Mouse (Mus musculus) neural tube, embryonic 14.5 days (tissue): ENCODE data around the gene Ndufb7. TPM values are rescaled to one million over a fixed set of nuclear protein-coding genes. Genes with fewer than 3 reads are reported as not detected.

ENCODE experiments used
- ATAC-seq: fragments of 200-750 bp; cut with Nextera tagmentation; 2 replicates; pipeline ENCODE4 v1.8.0; 2017; ENCODE audit warnings: low read depth, mild to moderate bottlenecking, moderate TSS enrichment, moderate library complexity
- H3K27ac ChIP-seq: fragments of 300-500 bp; sonication (generic); 2 replicates; pipeline ENCODE4 v1.5.1; 2014; ENCODE audit warnings: low read depth, mild to moderate bottlenecking, control low read depth, low read length, moderate library complexity, mixed read lengths
- H3K27me3 ChIP-seq: fragments of 300-500 bp; sonication (generic); 2 replicates; pipeline ENCODE4 v1.6.1; 2014; ENCODE audit warnings: low read length; ENCODE audit not compliant: control insufficient read depth, insufficient read depth
- H3K36me3 ChIP-seq: fragments of 300-500 bp; sonication (generic); 2 replicates; pipeline ENCODE4 v1.6.1; 2014; ENCODE audit warnings: low read length, mixed read lengths; ENCODE audit not compliant: control insufficient read depth, insufficient read depth
- H3K4me1 ChIP-seq: fragments of 300-500 bp; sonication (generic); 2 replicates; pipeline ENCODE4 v1.6.1; 2014; ENCODE audit warnings: low read length; ENCODE audit not compliant: control insufficient read depth, insufficient read depth
- H3K4me2 ChIP-seq: fragments of 300-500 bp; sonication (generic); 2 replicates; pipeline ENCODE4 v1.6.1; 2014; ENCODE audit warnings: mild to moderate bottlenecking, low read depth, low read length, control low read depth
- H3K4me3 ChIP-seq: fragments of 300-500 bp; sonication (generic); 2 replicates; pipeline ENCODE4 v1.5.1; 2014; ENCODE audit warnings: low read depth, low read length, control low read depth, mixed read lengths
- H3K9ac ChIP-seq: fragments of 300-500 bp; sonication (generic); replicated peaks from 2 replicates; pipeline ENCODE4 v1.6.1; 2014; ENCODE audit warnings: low read depth, mild to moderate bottlenecking, control low read depth, low read length, mixed read lengths
- H3K9me3 ChIP-seq: fragments of 300-500 bp; sonication (generic); 2 replicates; pipeline ENCODE4 v1.6.1; 2016; ENCODE audit warnings: low read length; ENCODE audit not compliant: control insufficient read depth
- WGBS: fragments of 180-500 bp; shearing (Covaris S2); extraction: QIAGEN DNeasy Blood & Tissue Kit; methylation state at CpG from one replicate; pipeline ENCODE4 v1.1.7; 2014; 5-methylcytosine and 5-hydroxymethylcytosine counted together
- polyA plus RNA-seq: library from polyadenylated mRNA; unstranded; fragments of >200 nt; fragmentation: Nextera tagmentation; extraction: Ambion mirVana; gene quantifications from 2 replicates; pipeline ENCODE4 v1.2.1, GENCODE M21; 2014

The Ndufb7 gene
- polyA plus RNA-seq, 1 experiment from 2014 or later = 348 TPM

DNA sequence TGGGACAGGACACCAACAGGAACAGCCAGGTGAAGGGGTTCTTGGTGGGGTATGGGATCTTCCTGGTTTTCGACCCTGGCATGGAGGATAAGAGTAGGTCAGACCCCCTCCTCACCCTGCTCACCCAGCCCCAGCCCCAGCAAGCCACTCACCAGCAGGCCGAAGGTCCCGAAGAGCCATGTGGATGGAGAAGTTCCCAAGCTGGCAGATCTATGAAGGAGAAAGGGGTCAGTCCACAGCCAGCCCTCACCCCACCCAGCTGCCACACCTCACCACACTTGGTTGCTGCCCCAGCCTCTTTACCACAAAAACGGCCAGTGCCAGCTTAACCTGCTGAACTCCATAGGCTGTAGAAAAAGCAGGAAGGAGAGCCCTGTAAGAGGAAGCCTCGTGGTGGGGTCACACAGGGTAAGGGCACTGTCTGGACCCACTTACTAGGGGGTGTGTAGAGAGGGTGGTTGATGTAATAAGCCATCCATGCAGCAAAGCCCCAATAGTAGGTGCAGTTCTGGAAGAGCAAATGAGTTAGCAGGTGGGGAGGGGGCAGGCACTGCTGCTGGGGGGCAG lies 5.9 kb downstream of the Ndufb7 start:
- Histone ChIP-seq H3K27ac (no peak overlapping the region), H3K4me1 (peaks cover 19% of the 10 kb centered on the region; the same call in 1 of the 2 replicates), H3K36me3 (peaks cover 23% of the 10 kb centered on the region), H3K9me3 (no peaks in the 10 kb centered on the region), H3K4me3 (no peak overlapping the region), H3K9ac (no peak overlapping the region), H3K4me2 (no peak overlapping the region), H3K27me3 (no peaks in the 10 kb centered on the region)
- WGBS = 92% methylated on average over 5 of the region's 5 CpGs
- no peak for ATAC-seq

DNA sequence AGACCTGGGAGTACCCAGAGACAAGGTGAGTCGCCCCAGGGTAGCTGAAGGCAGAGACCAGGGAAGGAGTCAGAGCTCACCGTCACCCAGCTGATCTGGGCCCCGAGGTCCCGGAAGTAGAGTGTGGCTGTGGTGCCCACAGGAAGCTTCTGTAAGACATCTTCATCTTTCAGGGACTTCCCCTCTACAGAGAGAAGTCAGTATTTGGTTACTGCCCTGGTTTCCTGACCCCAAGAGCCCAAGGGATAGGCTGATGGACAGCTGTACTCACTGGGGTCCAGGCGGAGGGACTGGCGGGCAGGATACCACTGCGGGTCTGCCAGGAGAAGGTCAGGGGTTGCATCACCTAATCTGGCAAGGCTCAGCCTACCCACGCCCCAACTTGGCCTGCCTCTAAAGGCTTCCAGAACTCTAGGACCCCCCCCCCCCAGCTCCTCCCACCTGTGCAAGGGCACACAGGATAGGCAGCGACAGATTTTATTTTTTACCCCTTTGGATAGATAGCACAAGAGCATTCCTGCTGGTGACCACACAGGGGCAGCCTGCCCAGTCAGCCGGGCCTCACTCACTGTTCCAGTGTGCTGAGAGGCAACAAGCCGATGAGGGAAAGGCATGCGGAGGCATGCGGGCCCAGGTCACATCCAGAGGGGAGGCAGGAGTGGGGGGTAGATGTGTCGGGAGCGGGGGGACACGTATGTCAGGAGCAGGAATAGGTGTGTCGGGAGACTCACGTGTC lies 6.8 kb downstream of the Ndufb7 start:
- Histone ChIP-seq H3K4me2 (no peak overlapping the region), H3K36me3 (peaks cover 23% of the 10 kb centered on the region), H3K4me1 (peaks cover 9% of the 10 kb centered on the region; the same call in 1 of the 2 replicates), H3K9ac (no peak overlapping the region), H3K27ac (no peak overlapping the region), H3K9me3 (no peaks in the 10 kb centered on the region), H3K4me3 (no peak overlapping the region), H3K27me3 (no peaks in the 10 kb centered on the region)
- no peak for ATAC-seq
- 88% methylated on average over 18 of the region's 18 CpGs for WGBS

DNA sequence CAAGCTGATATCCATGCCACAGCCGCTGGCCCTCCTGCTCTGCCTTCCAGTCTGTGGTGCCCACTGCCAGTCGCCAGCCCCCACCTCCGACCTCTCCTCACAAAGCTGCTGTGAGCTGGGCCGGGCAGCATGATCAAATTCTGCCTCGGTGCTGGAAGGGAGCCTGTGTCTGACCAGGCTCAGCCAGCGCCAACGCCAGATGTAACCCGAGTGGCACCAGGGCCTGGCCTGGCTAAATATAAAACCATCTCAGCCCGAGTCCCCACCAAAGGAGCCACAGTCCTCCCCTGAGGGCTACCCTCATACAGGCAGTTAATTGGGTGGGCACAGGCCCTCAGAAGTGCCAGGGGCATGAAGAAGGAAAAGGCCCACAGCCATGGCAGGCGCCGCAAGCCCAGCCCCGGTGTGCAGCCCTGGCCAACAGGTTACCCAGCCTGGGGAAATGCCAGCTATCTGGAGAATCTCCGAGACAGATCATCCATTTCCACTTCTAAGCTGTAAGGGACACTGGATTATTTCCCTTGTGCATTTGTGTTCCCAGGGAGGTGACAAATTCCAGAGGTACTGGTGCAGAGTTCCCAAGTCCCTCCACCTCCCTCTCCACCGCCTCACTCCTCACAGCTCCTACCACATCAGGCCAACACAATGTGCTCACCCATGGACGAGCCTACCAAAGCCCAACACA lies 8.3 kb downstream of the Ndufb7 start:
- Histone ChIP-seq H3K4me2 (no peak overlapping the region), H3K9me3 (no peaks in the 10 kb centered on the region), H3K27me3 (no peaks in the 10 kb centered on the region), H3K4me3 (no peak overlapping the region), H3K4me1 (peaks cover 9% of the 10 kb centered on the region; the same call in 1 of the 2 replicates), H3K36me3 (peaks cover 23% of the 10 kb centered on the region), H3K9ac (no peak overlapping the region), H3K27ac (no peak overlapping the region)
- 89% methylated on average over 15 of the region's 15 CpGs for WGBS
- ATAC-seq = no peak

DNA sequence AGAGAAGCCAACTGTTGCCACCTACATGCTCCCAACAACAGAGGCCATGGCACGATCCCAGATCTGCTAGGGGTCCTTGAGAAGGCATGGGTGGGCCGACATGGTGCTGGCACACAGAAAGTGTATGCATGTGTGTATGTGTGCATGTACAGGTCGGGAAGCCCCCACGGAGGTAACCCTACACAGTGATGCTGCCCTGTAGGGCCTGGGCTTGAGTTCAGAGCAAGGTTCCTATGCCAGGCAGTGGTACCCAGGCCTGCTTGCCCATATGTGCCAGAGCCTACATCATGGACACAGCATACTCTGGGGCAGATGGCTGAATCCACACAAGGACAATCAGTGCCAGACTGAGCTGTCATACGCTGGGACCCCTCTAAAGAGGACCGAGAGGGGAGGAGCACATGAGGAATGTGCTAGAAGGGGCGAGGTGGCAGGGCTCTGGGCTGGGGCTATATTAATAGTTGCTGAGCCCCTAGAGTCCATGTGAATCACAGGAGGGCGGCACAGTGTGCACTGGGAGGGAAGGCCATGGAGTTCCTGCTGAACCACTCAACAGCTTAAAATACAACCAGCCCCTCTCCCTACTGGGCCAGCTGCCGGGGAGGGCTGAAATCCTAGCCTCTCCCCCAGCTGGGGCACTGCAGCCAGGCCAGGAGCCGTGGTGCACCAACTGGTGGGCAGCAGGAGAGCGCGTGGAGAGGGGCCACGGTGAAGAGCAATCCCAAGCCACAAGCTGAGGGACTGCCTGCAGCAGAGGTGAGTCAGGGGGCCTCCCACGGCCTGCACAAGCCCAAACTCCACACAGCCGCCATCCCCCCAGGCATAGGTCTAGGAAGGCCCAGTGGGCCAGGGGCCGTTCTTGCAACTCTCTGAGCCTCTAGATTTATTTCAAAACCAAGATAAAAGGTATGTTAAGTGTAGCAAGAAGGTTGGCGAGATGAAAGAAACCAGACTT lies 9.4 kb downstream of the Ndufb7 start:
- 80% methylated on average over 17 of the region's 17 CpGs for WGBS
- H3K27ac ChIP-seq = no peak overlapping the region
- no peaks in the 10 kb centered on the region for H3K27me3 ChIP-seq
- no peaks in the 10 kb centered on the region for H3K9me3 ChIP-seq
- H3K9ac ChIP-seq = no peak overlapping the region
- H3K4me2 ChIP-seq = no peak overlapping the region
- H3K4me1 ChIP-seq = peaks cover 9% of the 10 kb centered on the region; the same call in 1 of the 2 replicates
- no peak for ATAC-seq
- peaks cover 19% of the 10 kb centered on the region for H3K36me3 ChIP-seq
- no peak overlapping the region for H3K4me3 ChIP-seq

DNA sequence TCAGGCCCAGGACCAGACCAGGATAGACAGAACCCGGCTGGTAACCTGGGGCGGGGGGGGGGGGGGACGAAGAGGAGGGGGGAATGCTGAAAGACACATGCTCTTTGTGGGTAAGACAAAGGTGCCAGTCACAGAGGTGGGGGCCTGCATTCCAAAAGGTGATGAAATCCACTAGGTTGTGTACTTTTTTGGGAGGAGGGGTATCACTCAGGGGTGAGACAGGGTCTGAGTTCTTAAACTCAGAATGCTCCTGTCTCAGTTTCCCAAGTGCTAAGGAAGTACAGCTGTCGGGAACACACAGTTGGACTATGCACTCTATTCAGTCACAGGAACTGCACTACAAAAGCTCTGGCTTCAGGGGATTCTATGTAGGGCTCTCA lies 10.0 kb downstream of the Ndufb7 start:
- Histone ChIP-seq H3K27ac (no peak overlapping the region), H3K4me1 (peaks cover 9% of the 10 kb centered on the region; the same call in 1 of the 2 replicates), H3K36me3 (peaks cover 19% of the 10 kb centered on the region), H3K9ac (no peak overlapping the region), H3K9me3 (no peaks in the 10 kb centered on the region), H3K4me2 (no peak overlapping the region), H3K4me3 (no peak overlapping the region), H3K27me3 (no peaks in the 10 kb centered on the region)
- WGBS = 73% methylated on average over 3 of the region's 4 CpGs
- no peak for ATAC-seq

DNA sequence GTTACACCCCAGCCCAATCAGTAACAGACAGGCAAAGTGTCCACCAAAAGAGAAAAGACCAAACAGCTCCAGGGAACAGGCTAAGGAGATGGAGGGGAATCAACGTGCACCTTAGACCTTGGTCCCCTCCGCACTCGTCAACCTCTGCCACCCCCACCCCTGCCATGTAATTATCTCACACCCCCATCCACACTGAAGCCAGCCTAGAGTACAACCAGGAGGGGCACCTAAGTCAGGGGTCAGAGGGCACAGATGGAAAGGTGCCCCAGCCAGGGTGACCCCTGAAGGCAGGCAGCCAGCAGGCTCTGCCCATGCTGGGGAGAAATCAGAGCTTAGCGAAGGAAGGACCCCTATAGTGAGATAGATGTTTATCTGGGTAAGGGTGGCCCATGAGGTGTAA lies 10.4 kb downstream of the Ndufb7 start:
- H3K4me2 ChIP-seq = no peak overlapping the region
- peaks cover 16% of the 10 kb centered on the region for H3K36me3 ChIP-seq
- H3K27ac ChIP-seq = no peak overlapping the region
- no peaks in the 10 kb centered on the region for H3K9me3 ChIP-seq
- H3K27me3 ChIP-seq = no peaks in the 10 kb centered on the region
- H3K4me3 ChIP-seq = no peak overlapping the region
- H3K4me1 ChIP-seq = peaks cover 9% of the 10 kb centered on the region; the same call in 1 of the 2 replicates
- 79% methylated on average over 4 of the region's 4 CpGs for WGBS
- no peak for ATAC-seq
- H3K9ac ChIP-seq = no peak overlapping the region

DNA sequence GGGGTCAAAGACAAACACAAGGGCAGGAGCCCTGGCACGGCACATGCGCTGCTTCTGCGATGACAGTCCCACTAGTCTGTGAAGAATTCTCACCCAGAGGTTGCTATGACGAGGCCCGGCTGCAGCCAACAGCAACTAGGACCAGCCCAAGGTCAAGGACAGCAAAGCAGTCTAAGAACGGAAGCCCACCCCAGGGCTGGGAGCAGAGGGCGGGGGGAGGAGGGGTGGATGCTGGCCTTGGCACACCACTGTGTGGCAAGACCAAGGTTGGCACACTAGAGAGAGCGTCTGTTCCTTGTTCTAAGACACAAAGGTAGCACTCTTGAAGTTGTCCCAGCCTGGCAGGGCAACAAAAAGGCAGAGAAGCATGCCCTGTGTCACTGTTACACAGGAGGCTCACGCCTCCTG lies 10.9 kb downstream of the Ndufb7 start:
- WGBS = 61% methylated on average over 9 of the region's 9 CpGs
- H3K4me1 ChIP-seq = peaks cover 9% of the 10 kb centered on the region; the same call in 1 of the 2 replicates
- no peak for ATAC-seq
- no peak overlapping the region for H3K9ac ChIP-seq
- H3K9me3 ChIP-seq = no peaks in the 10 kb centered on the region
- no peak overlapping the region for H3K27ac ChIP-seq
- H3K27me3 ChIP-seq = no peaks in the 10 kb centered on the region
- H3K4me3 ChIP-seq = no peak overlapping the region
- H3K36me3 ChIP-seq = peaks cover 12% of the 10 kb centered on the region; the same call in 1 of the 2 replicates
- no peak overlapping the region for H3K4me2 ChIP-seq

DNA sequence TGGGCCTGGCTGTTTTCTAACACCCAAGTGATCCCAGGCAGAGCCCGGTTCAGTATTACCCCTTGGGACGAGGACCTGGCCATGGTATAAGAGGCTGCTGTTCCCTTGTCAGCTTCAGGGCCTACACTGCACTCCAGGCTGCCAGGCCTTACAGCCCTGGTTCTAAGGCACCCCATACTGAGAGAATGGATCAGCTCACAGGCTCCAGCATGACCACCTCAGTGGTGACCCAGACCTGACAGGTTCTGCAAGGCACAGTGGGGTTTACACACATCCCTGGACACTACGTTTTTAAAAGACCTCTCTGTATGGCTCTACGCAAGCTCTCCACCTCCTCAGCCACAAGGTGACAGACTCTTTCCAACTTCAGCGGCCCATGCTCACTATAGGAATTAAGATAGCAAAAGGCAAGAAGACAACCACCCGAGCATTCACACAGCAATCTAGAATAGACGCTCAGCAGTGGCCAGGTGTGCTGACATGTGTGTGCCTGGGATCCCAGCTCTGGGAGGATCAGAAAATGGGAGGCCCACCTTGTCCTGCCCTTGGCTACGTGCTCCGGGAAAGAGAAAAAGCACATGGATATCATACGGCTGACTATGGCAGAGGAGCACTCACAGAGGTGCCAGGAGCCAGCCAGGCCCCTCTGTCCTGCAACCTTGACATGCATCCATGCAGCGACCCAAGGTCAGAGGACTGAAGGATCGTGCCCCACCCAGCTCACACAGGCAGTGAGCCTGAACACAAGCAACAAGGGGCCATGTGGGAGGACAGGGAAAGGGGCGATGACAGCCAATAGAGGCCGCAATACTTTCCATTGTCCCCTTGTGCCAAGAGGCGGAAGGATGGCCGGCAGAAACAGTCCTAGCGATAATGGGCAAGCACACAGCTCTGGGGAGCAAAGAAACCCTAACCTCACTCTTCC lies 11.9 kb downstream of the Ndufb7 start:
- no peaks in the 10 kb centered on the region for H3K27me3 ChIP-seq
- WGBS = 79% methylated on average over 17 of the region's 17 CpGs
- ATAC-seq = no peak
- H3K4me2 ChIP-seq = no peak overlapping the region
- peaks cover 9% of the 10 kb centered on the region; the same call in 1 of the 2 replicates for H3K4me1 ChIP-seq
- H3K9me3 ChIP-seq = no peaks in the 10 kb centered on the region
- H3K4me3 ChIP-seq = no peak overlapping the region
- no peak overlapping the region for H3K27ac ChIP-seq
- H3K9ac ChIP-seq = no peak overlapping the region
- peaks cover 3% of the 10 kb centered on the region; the same call in 1 of the 2 replicates for H3K36me3 ChIP-seq
